Mouse (Mus musculus) left cerebral cortex, postnatal 4 days (tissue): ENCODE results near the gene Fgf22. TPM values are rescaled to one million over a fixed set of nuclear protein-coding genes. Genes with fewer than 3 reads are reported as not detected.
"Not testable (repeated sequence)": the region's sequence is repeated elsewhere in the genome, so short reads cannot be mapped to it uniquely, and the experiment has no call there.

Experiments
- DNase-seq: peaks from one replicate; pipeline ENCODE4 v3.0.0-alpha.2; 2022
- intact Hi-C: fragments of 180-260 bp; cut with DNase I; formaldehyde crosslinking; loops from one replicate; pipeline ENCODE4 v1.15.1; 2025
- total RNA-seq, 2 experiments: library from RNA; stranded (reverse); gene quantifications; 2 replicates each; pipeline ENCODE4 v1.2.3; 2021

Gene Fgf22
- total RNA-seq, 2 experiments from 2014 or later = 1.3 to 1.7 TPM

DNA sequence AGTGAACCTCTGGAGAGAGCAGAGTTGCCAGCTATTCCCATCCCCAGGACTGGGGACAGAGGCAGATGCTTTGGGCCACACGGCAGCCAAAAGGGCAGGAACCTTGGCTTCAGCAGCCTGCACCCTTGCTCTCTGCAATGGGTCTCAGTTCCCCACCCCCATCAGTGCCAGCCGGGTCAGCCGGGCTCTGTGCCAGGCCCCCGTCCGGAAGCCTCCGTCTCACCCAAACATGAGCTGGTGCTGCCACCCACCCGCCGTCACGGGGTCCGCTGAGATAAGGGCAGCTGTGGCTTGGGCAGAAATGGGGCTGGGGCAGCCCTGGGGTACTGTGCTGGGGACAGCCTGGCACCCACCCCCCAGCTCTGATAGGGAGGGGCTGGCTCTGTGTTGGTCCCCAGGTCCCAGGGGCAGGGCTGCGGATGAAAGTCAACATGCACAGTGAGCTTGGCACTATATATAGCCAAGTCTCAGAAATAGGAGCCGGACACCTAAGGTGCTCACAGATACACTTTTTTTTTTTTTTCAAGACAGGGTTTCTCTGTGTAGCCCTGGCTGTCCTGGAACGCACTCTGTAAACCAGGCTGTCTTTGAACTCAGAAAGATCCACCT lies 25.4 kb upstream of the Fgf22 start:
- peak; percentile 63 for DNase-seq
- intact Hi-C loops = no loop called here

DNA sequence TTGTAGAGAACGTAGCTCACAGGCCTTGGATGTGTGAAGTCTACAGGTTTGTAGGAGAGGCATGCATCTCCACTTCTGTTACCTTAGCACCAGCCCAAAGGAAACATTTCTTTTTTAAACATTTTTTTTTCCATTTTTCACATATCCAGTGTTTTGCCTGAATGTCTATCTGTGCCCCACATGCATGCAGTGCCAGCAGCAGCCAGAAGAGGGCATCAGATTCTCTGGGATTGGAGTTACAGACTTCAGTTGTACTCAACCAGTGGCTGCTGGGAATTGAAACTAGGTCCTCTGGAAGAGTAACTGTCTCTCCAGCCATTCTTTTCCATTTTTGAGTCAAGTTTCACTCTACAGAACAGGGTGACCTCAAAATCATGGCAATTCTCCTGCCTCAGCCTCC lies 22.4 kb upstream of the Fgf22 start:
- DNase-seq = no peak
- intact Hi-C loops = loop anchor here (10.0 kb wide), 1 partner anchor 1822 kb away; the partner anchor contains the start of gene Aes

DNA sequence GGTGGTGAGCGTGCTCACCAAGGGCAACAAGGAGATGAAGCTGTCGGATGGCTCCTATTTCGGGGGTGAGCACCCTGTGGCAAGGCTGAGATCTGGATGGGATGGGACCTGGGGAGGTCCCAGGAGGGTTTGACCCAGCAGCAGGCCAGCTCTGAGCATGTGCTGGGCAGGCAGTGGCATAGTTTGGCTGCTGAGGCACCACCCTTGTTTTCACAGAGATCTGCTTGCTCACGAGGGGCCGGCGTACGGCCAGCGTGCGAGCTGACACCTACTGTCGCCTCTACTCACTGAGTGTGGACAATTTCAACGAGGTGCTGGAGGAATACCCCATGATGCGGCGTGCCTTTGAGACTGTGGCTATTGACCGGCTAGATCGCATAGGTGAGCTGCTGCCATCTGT lies 21.0 kb upstream of the Fgf22 start:
- DNase-seq = no peak
- intact Hi-C loops = loop anchor here (10.0 kb wide), 1 partner anchor 1821 kb away; the partner anchor contains the start of gene Aes

DNA sequence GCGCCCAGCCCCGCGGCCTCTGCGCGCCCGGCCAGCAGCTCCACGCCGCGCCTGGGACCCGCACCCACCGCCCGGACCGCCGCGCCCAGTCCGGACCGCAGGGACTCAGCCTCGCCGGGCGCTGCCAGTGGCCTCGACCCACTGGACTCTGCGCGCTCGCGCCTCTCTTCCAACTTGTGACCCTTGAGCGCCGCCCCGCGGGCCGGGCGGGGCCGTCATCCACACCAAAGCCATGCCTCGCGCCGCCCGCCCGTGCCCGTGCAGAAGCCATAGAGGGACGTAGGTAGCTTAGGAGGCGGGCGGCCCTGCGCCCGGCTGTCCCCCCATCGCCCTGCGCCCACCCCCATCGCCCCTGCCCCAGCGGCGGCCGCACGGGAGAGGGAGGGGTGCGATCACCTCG lies 19.5 kb upstream of the Fgf22 start:
- intact Hi-C loops = loop anchor here (10.0 kb wide), 1 partner anchor 1819 kb away; the partner anchor contains the start of gene Aes
- DNase-seq = no peak

DNA sequence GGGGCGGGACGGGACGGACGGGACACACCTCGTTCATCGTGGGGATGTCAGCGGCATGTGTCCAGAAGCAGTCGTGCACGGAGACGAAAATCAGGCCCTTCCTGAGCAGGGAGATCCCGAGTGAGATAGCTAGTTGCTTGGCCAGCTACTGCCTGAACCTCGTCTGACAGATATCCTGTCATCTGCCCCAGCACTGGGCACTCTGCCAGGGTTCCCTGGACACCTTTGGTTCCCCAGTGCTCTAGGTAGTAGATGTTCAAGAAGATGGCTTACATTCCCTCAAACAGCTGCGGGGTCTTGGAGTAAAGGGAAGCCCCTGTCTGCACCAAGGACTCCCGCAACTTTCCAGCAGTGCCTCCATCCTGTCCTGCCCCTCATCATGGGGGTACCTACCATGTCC lies 18.2 kb upstream of the Fgf22 start:
- intact Hi-C loops = loop anchor here (10.0 kb wide), 1 partner anchor 1818 kb away; the partner anchor contains the start of gene Aes
- no peak for DNase-seq

DNA sequence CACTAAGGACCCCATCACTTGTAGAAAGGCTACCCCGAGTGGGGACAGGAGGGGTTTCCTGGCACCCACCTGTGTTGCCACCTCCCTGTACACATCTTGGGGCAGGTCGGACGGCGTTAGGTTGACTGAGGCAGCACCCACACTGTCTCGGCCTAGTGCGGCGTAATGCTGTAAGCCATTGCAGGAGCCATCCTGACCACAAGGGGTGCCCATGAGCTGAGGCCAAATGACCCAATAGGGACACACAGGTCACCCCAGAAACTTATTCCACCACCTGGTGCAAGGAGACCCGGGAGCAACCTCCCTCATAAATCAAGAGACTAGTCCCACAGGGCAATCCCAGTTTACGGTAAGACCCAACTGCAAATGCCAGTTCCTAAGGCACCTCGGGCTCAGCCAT lies 16.6 kb upstream of the Fgf22 start:
- intact Hi-C loops = loop anchor here (10.0 kb wide), 1 partner anchor 1817 kb away; the partner anchor contains the start of gene Aes
- DNase-seq = no peak

DNA sequence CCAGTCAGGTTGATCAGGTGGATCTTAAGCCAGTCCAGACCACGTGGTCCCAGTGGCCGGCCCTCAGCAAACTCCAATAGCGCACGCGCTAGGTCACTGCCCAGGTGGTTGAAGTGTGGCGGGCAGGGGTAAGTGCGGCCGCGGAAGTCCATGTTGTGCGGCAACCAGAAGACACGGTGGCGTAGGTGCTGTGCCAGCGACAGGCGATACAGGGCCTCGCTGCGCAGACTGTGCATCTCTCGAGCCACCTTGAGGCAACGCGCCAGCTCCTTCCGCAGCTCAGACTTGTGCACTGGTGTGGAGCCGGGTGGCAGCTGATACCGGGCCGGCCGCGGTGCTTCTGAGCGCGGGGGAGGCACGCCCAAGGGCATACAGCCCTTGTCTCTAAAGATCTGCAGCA lies 15.6 kb upstream of the Fgf22 start:
- no peak for DNase-seq
- intact Hi-C loops = loop anchor here (10.0 kb wide), 1 partner anchor 1816 kb away; the partner anchor contains the start of gene Aes

DNA sequence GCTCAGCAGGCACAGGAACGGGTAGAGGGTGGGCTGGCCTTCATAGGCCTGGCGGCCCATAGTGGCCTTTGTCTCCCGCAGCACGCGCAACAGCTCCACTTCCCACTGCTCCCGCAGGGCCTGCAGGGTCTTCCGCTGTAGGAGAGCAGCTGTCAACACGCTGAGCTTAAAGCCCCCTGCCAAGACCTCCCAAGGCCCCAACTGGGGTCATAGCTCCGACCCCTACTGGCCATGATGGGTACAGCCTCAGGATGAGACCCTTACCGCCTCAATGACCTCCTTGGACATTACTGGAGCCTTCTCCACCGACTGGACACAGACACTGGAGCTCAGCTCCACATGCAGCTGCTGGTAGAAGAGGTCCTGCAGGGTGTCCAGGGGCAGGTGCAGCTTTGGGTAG lies 14.0 kb upstream of the Fgf22 start:
- intact Hi-C loops = no loop called here
- DNase-seq = no peak

DNA sequence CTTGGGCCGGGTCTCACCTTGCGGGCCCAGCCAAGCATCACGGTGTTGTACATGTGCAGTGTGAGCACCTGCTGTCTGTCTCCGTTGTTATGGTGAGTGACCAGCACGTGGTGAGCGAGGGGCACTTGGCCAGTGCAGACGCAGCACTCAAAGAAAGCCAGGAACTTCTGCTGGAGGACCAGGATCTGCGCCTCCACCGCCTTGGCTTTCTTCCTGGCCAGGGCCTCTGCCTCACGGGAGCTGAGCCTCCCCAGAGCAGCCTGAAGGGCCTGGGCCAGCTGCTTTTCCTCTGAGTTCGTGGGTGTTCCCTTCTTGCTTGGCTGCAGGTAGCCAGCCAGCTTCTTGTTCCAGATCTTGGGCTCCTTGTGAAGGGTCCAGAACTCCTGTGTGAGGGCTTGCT lies 11.7 kb upstream of the Fgf22 start:
- DNase-seq = no peak
- intact Hi-C loops = no loop called here

DNA sequence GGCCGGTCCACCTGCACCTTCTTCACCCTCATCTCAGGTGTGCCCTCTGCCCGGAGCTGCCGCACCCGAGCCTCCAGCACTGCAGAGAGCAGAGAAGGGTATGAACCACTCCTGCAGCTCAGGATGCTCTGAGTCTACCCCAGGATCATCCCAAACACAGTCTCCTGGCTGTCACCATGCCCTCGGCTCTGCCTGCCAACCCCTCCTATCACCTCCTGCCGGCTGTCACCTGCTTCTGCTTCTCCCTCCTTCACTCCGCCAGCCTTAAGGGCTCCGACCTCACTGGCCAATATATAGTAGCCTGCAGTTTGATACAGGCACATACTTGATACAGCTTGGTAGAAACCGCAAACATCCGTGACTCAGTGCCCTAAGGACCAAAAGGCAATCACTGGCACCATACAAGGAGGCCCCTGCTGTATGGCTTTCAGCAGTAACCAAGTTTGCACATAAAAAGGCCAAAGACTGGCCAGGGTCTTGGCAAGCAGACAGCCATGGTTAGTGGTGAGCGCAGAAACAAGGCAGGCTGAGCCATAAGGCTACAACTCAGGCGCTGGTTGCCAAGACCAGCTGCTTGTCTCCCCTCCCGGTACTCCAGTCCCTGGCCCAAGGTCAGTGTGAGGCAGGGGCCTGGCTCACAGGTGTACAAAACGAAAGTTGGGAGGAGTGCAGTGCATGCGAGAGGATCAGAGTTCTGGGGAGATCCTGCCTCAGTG lies 11.1 kb upstream of the Fgf22 start:
- intact Hi-C loops = no loop called here
- no peak for DNase-seq

DNA sequence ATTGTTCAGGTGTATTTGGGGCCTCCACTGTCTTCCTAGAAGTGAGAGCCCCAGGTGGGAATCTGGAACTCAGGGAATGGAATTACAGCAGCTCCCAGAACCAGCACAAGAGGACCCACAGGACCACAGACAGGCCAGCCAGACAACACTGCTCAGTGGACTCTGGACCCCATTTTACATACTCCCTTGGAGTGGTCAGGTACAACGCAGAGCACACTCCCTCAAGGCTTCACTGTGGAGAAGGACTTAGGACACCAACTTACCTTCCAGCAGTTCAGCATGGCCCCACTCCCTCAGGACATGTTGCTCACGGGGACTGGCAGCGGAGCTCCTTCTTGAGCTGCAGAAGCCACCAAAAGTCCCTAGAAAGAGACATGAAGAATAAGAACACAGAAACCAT lies 9.5 kb upstream of the Fgf22 start:
- no peak for DNase-seq
- intact Hi-C loops = no loop called here

DNA sequence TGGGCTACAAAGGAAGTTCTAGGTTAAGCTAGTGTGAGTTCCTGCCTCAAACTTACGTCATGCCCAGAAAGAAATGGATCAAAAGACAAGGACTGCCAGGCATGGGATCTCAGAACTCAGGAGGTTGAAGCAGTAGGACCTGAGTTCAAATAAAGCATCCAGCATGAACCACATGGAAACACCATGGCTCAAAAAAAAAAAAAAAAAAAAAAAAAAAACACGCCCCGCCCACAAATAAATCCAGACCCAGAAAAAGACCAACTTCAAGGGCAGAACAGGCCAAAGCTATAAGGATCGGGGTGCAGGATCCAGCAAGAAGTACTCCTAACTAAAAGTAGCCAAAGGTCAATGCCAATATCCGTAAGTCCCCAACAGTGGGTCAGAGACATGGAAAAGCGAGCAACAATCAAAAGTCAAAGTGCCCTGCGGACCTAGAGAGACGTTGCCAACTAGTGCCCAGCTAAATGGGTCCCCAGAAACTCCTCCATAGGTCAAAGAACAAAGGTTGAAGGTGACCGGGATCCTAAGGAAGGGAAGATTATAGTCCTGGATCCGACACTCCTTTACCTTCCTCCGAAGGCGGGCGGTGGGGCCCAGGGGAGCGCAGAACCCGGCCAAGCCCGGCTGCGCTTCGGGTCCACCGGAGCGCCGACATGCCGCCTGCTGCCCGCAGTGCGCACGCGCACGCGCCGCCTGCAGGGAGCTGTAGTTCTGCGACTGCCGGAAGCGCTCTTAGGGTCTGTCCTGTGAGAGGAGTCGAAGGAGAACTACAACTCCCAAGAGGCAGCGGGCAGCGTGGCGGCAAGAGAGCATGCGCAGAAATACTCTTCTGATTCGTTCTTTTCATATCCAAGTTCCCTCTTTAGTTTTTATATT lies 8.7 kb upstream of the Fgf22 start, which contains the start of gene Polrmt:
Gene Polrmt (minus strand): TSS at position 684 of the 876 bp plus-strand sequence.
- intact Hi-C loops = no loop called here

DNA sequence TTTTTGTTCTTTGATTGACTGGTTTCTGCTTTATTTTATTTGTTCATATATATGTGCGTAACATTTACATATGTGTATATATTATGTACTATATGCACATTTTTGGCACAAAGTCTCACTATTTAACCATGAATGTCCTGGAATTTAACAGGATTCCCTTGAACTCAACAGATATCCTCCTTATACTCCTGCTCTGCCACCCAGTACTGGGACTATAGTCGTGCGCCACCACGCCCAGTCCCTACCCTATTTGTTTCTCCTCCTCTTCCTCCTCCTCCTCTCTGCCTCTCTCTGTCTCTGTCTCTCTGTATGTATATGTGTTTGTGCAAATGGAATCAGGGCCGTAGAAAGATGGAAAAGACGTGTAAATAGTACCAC lies 8.1 kb upstream of the Fgf22 start:
- DNase-seq = no peak
- intact Hi-C loops = no loop called here

More for the DNA sequence above, 8.7 kb upstream of the Fgf22 start, which contains the start of gene Polrmt:
- peak; percentile 97 for DNase-seq

DNA sequence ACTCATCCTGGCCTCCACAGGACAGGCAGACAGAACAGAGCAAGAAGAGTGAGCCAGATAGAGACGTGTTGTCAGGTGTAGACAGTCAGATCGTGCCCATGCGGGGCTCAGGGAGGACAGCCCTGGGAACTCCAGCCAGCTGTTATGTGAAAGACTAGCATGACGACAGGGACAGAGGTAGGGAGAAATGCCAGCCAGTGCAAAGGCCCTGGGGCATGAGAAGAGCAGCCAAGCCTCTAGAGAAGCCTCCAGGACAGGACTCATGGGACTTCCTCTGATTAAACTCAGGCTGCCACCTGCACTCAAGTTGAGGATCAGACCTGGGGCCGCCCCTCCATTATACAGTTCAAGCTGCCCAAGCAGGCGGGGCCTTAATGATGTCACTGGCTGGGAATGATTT lies 6.4 kb upstream of the Fgf22 start:
- DNase-seq = no peak
- intact Hi-C loops = no loop called here

DNA sequence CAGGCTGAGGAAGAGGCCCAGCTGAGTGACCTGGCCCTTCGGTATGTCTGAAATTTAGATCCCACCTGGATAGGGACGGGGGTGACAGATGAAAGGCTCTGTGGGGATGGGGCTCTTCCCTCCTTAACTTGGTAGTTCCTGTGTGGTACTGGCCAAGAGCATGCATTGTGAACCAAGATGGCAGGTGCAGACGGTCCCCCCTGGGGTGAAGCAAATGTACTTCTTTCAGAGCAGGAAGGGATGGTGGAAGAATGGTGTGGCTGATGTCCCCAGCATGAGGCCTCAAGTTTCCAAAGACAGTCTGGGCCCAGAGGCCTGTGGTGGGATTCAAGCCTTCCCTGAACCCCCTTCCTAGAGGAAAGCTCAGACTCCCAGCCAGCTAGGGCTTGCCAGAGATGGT lies 978 bp downstream of the Fgf22 start:
- no peak for DNase-seq
- intact Hi-C loops = no loop called here

DNA sequence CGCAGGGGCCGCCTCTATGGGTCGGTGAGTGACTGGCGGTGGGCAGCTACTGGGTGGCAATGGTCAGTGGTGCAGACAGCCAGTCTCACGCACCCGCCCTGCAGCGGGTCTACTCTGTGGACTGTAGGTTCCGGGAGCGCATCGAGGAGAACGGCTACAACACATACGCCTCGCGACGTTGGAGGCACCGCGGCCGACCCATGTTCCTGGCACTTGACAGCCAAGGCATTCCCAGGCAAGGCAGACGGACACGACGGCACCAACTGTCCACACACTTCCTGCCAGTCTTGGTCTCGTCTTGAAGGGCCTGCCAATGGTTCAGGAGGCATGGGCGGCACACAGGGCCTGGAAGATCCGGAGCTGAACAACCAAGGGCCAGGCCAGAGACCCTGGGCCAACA lies 1.8 kb downstream of the Fgf22 start:
- no peak for DNase-seq
- intact Hi-C loops = no loop called here

DNA sequence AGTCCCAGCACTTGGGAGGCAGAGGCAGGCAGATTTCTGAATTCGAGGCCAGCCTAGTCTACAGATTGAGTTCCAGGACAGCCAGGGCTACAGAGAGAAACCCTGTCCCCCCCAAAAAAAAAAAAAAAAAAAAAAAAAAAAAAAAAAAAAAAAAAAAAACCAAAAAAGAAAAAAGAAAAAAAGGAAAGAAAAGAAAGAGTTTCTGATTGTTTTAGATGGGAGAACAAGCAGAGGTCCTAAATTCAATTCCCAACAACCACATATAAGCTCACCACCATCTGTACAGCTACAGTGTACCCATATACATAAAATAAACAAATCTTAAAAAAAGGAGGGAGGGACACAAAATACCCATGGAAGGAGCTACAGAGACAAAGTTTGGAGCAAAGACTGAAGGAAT lies 4.8 kb downstream of the Fgf22 start:
- DNase-seq, intact Hi-C loops: not testable (repeated sequence)

DNA sequence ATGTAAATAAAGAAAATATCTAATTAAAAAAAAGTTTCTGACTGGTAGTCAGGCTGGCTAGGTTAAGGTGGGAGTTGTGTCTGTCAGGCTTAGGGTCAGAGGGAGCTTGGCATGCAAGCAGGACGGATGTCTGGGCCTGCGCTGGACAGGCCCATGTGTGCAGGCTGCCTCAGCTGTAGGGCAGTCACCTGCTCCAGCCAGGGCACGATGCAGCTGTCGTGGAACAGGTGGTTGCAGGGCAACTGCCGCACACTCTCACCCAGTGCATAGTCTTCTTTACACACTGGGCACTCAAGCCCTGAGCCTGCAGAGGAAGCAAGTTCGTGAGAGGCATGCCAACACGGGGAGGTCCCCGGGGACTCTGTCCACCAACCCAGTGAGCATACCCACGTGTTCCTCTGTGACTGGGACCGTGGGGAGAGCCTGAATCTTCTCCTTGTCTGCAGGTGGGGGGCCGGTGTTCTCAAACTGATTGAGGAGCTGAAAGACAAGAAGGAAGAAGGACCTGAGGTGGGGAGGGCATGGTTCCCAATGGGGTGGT lies 5.8 kb downstream of the Fgf22 start:
- no peak for DNase-seq
- intact Hi-C loops = no loop called here

DNA sequence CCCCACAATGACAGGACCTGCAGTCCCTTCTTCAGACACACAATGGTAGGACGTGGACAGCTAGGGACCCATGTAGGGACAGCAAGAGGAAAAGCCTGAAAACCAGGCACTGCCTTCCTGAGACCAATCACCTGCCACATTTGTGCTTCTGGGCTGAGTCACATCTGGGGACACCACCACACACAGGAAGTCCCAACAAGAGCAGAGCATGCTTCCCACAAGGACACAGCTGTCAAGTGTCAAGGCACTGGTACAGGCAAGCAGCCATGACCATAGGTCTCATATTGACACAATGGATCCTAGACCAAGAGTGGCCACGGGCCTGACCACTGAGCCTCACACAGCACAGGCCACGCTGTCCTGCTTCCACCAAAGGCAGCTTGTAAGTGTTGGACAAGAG lies 8.0 kb downstream of the Fgf22 start:
- DNase-seq = no peak
- intact Hi-C loops = no loop called here

DNA sequence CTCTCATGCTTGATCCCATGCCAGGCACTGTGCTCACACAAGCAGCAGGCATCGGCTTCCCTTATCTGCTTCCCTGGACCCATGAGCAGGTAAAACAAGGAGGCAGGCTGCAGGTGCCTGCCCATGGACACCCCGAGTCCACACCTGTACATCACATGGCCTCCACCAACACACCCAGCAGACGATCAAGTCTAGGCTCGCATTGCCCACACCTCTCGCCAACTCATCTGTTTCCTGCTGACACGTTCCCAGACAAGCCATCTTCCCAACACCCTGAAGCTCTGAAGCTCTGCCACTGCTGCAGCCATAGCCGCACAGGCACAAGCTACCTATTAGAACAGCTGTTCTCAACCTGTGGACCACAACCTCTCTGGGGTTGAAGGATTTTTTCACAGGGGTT lies 9.4 kb downstream of the Fgf22 start:
- no peak for DNase-seq
- intact Hi-C loops = no loop called here

DNA sequence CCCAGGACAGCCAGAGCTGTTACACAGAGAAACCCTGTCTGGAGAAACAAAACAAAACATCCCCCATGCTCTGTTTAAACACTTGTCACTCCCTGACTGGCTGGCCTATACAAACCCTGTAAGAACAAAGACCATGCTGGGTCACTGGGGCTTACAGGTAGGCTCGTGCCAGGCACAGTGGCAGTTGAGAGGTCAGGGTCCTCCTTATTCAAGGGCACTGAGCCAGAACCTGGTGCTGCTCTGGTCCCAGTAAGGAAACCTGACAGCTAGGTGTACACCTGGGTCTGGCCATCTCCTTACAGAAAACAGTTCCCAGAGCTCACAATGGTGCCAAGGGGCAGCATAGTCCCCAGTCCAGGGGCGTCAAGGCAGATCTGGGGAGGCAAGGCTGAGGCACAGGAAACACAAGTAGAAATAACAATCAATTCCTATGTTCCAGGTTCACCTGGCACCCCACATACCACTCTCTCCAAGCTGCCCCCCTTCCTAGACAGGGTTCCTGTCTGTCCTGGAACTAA lies 10.4 kb downstream of the Fgf22 start:
- intact Hi-C loops = no loop called here
- no peak for DNase-seq
